Mouse (Mus musculus) c-Kit-negative CD71-positive TER-119-positive erythroid progenitor cells, embryonic 14.5 days (primary cell): ENCODE measurements at regions not wholly inside any gene's neighbourhood (a gene's known extent, or its start where the extent isn't known, plus 50 kb on each side); places are given as distances from the start of the nearest gene placed in this dataset.

Experiments used
- DNase-seq: peaks from one replicate; pipeline ENCODE4 v3.0.0-alpha.2; 2013; ENCODE audit warnings: low read depth, low spot score

DNA sequence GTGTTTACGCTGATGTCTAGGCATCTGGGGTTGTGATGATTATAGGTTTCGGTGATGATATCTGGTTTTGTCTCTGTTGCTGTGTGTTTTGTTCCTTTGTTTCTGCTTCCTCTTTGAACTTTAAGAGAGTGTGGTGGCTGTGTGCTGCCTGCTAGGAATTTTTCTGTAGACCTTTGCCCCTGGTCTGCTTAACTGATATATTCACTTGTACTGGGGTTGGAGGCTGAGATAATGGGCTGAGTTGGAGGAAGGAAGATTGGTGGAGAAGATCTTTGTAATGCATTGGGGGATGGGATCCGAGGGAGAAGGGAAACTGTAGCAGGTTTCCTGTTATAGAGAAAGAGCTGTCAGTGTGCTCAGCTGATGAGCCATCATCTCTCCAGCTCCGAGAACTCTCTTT is 55.8 kb downstream of the Mid1ip1 start:
- no peak for DNase-seq

DNA sequence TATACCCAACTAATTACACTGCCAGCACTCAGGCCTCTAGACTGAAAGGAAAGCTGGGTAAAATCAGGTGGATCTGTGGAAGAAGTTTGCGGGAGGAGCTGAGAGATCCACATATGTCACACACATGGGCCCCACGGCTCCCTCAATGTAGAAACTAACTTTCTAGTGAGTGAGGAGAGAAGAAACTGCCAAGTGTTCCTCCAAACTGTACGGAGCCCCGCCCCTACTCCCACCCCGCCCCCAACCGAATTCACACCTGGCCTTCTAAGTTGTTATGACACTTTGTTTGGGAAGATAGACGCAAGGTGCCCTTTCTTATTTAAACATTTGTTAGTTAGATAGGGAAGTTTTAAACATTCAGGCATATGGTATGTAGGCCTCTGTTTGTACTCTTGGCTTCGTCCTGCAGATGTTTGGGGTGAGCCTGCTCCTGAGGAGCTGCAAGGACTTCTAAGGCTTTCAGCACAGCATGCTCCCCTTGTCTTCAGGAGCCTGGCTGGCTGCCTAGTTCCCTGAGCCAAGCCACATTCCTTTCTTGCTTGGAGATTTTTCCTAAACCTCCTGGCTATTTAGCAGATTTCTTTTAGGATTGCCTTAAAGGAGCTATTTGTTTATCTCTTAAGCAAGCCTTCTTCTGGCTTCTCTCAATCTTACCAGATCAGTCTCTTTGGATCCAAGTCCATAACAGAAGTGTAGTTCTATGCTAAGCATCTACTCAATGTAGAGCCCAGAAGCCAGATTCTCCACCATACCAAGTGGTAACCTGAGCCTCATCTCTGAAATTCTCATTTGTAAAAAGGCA is 61.1 kb downstream of the Mid1ip1 start:
- DNase-seq: no peak

DNA sequence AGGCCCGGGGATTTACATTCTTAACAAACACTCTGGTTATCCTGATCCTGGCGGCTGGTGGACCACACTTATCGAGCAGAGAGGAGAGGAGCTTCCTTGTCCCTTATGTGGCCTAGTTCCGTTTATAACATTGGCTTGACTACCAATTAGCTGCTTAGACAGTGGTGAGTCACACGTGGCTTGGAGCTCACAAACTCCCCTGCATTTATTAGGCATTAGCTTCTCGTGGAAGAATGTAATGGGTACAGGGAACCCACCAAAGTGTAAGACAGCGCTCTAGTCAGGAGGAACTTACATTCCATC is 61.7 kb downstream of the Mid1ip1 start:
- DNase-seq: no peak

DNA sequence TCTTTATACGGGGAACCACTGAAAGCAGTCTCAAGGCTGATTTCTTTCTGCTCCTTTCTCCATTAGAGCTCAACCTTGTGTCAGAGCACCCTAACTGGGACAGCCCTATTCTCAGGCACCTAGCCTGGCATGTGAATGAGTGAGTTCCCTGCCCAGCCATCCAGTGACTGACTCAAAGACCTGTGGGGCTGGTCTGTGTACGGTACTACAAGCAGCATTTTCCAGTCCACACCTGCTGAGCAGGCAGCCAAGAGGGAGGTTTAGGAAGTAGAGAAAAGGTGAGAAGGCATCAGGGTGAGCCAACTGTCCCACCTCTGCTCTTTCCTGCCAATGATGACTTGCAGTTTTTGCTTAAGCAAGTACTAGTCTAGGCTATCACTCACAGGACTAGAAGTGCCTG is 63.2 kb downstream of the Mid1ip1 start:
- DNase-seq: no peak

DNA sequence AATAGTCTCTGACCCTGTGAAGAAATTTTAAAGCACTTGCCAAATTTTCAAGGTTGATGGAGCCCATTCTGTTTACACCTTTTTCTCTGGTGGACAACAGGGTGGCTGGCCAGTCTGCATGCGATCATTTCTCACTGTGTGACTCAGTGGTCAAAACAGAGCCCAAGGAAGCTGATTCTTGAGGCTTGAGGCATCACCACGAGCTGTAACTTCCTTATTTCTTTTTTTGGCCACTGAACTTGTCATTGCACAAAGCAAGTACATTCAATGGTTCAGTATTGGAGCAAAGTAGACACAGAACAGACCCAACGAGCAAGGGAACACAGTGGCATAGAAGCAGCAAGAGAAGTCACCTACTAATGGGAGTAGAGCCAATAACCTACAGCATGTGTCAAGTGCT is 71.5 kb downstream of the Mid1ip1 start:
- DNase-seq: no peak

DNA sequence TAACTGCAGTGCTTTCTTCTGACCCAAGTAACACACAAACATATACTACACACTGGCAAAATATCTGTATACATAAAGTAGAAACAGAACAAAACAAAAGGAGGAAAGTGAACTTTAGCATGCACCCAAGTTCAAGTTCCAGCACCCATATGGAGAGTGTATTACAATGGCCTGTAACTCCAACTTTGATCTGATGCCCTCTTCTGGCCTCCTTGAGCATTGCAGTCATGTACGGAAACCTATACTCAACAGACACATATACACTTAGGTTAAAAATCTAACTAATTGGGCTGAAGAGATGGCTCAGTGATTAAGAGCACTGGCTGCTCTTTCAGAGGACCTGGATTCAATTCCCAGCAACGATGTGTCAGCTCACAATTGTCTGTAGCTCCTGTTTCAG is 72.2 kb downstream of the Mid1ip1 start:
- DNase-seq: peak; percentile 8

DNA sequence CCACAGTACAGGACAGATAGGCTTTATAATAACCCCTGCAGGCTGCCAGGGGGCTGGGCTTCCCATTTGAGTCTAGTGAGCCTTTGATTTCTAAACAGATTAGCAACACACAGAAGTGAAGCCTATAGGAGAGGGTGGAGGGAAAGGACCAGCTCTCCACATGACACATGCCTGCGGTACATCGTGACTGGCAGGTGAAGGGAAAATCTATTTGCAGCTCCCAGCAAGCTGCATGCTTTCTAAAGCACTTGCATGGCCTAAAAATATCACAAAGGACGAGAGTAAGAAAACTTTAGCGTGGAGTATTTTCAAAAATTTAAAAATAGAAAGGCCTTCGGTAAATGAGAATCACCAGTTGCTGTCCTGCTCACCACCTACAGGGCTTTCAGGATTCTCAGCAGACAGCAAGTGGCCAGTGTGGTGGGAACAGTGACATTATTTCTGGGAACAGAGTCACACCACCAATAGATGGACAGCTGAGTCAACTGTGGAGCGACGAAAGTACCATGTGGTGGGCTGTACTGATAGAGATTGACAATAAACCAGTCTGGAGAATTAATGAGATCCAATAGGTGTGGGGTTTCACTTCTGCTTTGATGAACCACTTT is 105.6 kb downstream of the Mid1ip1 start:
- DNase-seq: no peak

DNA sequence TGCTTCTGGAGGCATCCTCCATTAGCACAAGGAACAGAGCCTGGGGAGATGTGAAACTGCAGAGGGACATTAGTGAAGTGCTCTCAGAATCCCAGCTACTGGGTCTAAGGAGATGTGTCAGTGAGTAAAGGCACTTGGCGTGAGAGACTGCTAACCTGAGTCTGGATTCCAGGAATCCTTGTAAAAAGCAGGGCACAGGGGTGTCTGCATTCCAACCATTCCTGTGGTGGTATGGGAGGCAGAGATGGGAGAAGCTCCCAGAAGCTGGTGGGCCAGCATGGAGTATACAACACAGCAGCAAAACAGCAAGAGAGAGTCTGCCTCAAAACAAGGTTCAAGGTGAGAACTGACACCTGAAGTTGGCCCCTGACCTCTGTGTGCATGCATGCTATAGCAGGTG is 118.9 kb downstream of the Mid1ip1 start:
- no peak for DNase-seq

DNA sequence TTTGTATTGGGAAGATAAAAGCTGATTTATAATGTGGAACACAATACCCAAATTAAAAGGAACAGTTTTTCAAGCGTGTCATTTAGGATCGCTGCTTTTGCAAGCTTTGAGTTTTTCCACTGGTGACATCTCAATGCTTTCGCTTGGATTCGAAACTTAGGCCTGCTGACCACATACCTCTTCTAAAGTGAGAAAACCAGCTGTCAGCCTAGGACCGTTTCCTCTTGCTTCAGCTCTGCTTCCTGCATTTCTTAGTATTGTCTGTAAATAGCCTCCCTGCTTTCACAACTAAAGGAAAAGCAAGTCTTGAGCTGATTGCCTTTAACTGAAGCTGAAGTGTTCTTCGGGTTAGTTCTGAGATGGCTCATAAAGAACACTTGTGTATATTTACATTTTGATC is 142.3 kb downstream of the Mid1ip1 start:
- DNase-seq: no peak

DNA sequence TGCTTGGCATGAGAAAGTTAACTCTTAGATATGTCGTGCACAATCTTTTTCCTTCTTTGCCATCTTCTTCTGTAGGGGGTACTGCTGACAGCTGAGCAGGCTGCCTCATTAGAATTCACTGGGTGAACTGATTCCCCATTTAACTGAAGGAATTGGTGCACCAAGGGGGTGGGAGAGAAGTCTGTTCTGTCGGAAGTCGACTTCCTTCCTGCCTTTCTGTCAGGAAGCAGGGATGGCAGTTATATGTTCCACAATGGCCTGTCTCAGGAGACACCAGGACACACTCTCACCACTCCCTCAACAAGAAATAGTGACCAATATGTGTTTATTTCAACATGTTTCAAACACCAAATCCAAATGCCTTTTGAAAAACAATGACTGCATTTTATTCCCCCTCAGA is 142.9 kb downstream of the Mid1ip1 start:
- DNase-seq: no peak

DNA sequence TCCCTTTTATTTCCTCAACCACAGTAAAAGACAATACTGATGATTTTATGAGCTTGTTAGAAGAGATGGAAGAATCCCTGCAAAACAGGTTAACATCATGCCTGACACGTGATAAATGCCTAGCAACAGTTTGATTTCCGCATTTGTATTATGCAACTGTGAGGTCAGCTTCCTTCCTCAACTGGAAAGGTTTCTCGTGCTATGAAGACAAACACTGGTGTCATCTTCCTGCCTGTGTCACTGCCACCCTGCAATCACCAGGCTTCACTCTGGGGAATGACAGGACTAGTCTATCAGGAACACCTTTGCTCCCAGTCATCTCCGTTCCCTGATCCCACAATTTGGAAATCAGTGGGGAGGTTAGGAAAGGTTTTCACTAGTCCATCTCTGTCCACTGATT is 156.8 kb downstream of the Mid1ip1 start:
- DNase-seq: no peak

DNA sequence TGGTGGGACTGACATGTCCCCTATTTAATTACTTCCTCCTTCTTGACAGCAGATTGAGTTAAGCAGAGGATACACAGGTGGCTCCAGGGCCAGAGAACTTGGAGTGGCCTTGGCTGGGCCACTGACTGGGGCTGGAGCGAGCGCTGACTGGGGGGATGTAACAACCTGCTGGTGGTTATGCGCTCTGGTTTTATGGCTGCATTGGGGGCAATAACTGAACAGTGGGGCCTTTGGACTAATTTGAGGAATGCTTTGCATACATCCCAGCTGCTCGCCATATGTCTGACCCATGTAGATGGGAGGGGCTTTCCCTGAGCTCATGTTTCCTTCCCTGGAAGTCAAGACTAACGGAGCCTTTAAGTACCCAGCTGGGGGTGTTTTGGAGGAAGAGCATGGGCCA is 163.0 kb downstream of the Mid1ip1 start:
- DNase-seq: no peak

DNA sequence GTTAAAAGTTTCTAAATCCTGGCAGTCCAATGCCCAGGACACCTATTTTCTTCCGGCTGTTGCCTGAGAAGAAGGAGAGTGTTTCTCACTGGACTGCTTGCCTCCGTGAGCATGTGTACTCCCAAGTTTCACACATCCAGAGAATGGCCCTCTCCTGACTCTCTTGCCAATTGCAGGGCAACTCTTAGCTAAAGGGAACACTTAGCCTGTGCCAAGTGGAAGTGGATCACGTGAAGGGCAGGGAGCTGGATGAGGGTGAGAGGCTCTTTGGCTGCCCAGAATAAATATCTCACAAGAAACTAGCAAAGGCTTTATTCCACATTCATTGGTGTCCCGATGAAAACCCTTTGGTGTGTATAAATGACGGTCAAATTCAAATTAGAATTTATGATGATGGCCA is 164.1 kb downstream of the Mid1ip1 start:
- DNase-seq: no peak

DNA sequence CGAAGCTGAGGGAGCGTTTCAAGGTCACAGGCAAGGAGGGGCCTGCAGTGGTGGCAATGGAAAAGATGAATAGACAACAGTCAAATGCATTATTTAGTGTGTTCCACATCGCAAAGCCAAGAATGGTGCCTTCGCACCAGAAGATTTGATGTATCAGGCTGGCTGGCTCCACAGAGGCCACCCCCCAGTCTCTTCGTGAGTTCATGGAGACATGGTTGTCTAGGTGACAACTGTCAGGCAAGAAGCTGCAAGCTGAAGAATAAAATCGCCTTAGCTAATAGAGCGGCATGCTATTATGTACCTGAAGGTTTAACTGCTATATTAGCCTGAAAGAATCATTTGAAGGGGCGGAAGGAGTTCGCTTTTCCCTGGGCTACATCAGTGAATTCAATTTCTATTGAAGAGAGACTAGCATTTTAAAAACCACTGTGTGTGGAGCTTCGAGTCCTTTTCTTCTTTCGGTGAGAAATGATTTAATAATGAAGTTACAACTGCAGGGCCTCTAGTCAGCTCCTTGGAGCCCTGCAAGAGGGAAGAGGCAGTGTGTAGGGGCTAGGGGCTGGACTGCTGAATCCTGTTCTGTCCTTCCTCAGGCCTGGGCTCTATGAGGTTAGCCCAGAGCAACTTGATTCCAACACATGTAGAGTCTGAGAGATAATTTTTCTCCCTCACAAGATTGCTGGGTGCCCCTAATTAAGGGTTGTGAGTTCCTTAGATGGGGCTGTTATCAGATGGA is 169.1 kb downstream of the Mid1ip1 start:
- no peak for DNase-seq

DNA sequence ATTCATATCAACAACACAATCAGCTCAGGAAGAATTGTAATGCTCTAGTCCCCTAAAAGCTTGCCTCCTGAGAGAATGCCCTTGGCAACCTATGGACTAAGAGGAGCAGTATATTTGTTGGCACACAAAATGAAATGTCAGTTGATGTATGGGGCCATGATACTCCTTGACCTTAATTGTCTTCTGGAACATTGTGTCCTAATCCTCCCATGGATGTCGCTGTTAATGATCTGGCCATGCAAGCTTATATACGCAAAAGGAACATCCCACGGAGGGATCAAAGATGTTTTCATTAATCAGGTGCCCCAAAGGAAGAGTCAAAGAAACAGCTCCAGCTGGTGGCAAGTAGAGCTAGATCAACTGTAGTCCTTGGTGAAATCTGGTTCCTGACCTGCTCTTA is 178.0 kb downstream of the Mid1ip1 start:
- no peak for DNase-seq

DNA sequence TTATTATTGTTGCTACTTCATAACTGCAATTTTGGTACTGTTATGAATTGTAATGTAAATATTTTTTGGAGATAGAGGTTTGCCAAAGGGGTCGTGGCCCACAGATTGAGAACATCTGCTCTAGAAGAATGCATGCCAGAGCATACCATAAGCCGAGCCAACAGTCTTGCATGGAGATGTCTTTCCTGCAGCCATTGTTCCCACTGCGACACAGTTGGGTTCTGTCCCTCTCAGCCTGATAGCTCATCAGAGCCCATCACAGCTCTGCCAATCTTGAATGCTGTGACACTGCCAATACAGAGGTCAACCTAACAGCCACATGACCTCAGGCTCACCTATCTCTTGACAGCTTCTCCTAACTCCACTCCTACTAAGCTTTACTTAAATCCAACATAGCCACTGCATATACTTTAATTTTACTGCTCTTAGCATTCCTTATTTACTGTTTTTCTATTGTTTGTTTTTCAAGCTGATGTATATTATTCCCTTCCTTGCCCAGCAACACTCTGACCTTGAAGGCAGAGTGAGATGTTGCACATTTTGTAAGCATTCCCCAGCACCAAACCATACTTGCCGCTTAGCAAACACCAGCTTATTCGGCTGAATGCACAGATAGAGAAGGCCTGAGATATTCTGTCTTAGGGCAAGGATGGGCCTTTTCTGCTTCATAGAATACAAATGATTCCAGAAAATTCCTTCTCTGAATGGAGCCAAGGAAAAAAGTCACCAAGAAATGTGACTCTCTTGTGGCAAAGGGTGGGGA is 181.6 kb downstream of the Mid1ip1 start:
- DNase-seq: no peak

DNA sequence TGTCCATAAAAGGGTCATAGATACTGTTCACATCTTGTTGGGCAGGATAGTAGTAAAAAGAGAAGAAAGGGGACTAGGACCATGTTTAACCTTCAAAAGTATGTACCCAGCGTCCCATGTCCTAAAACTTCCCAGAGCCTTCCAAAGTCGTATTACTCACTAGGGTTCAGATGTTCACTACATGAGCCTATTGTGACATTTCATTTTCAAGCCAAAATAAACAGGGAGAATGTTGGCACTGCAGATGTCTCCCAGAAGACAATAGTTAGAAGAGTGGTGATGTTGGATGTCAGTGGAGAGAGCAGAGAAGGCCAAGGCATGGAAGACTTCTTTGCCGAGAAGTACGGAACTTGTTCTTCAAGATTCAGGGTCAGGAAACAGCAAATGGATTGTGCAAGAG is 187.9 kb downstream of the Mid1ip1 start:
- DNase-seq: no peak

DNA sequence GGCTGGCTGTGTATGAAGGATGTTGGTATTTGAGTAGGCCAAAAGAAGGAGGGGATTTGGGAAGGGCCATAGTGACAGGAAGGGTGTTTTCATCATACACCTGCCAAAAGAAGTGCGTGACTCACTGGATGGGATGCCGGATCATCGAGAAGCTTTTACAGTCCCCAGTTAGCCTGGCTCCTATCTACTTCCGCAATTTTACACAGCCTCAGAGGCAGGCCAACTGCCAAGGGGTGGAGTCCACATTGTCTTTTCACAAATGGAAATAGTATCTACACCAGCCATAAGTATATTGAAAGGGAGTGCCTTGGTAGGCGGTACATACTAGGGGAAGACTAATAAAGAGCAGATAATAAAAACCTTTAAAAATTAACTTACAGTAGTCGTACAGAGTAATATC is 189.3 kb downstream of the Mid1ip1 start:
- no peak for DNase-seq

DNA sequence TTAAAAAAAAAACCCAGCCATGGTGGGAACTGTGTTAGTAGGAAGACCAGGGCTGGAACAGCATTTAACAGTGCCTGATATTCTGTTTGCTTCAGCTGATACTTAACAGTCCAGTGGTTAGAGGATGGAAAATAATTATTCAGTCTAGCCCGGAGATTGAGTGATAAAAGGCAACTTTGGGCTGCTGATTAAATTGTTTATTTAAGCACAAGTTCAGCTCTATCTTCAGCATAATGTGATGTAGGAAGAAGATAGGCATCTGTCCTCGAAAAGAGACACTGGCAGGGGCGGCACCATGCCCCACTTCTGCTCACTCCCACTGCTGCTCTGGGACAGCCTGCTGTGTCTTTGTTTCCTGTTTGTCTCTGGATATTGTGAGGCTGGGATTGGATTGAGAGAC is 190.1 kb downstream of the Mid1ip1 start:
- no peak for DNase-seq

DNA sequence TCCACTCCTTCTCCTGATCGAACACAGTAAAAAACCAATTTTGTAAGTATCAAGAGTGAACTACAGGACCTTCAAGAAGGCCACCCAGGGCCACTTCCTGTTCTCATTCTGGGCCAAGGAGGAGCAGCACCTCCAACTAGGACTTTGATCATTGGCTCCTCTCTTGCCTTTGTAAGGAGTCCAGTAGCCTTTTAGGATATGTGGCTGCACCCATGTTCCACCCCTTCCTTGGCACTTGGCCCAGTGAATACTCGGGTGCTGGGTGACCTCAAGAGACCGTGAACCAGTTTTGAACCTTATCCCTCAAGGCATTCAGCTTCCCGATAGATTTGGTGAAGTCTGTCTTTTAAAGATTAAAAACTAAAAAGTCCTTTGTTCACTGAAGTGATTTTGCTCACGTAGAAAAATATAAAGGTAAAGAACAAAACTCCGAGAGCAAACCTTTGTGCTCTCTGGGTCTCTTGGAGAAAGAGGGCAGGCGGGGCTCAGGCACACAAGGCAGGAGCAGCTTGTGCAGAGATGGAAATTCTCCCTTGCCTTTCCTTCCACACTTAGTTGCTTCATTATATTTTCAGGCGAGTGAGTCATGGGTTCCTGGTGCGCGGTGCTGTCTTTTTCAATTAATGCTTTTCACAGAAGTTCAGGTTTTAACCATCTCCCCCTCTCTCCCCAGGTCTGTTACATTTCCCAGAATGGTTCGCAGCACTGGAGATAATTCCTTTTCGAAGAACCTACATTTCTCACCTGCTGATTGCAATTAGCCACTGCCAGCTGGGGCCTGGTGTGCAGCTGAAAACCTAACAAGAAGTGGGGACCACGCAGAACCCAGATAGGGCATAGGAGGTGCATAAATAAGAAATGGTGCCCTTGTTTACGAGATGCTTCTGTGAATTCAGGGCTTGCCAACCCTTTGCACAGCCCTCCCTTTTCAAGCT is 196.6 kb downstream of the Mid1ip1 start:
- DNase-seq: no peak
